Mouse (Mus musculus) megakaryocyte progenitor cell, adult 5-6 weeks (primary cell): ENCODE data around the gene 1700049E17Rik1. TPM values are rescaled to one million over a fixed set of nuclear protein-coding genes. Genes with fewer than 3 reads are reported as not detected.
"Not testable (repeated sequence)": the region's sequence is repeated elsewhere in the genome, so short reads cannot be mapped to it uniquely, and the experiment has no call there.

ENCODE experiments used
- ATAC-seq: replicated peaks from 2 replicates; pipeline ENCODE4 v1.8.0; 2016; ENCODE audit warnings: mild to moderate bottlenecking, moderate TSS enrichment, inconsistent platforms; ENCODE audit not compliant: poor library complexity
- total RNA-seq, 2 experiments: library from RNA; stranded (forward) in 1 of 2; stranded (reverse) in 1 of 2; fragments of 157-497, 149-512 nt in 1 of 2; fragments of 200-1000 nt in 1 of 2; gene quantifications; 2 replicates each; pipeline versions ENCODE4 v1.2.3 to v1.2.4; 2015 to 2017

Gene 1700049E17Rik1
- total RNA-seq (2015) (not detected in 2 replicates), total RNA-seq (2017) (not detected in 2 replicates)

DNA sequence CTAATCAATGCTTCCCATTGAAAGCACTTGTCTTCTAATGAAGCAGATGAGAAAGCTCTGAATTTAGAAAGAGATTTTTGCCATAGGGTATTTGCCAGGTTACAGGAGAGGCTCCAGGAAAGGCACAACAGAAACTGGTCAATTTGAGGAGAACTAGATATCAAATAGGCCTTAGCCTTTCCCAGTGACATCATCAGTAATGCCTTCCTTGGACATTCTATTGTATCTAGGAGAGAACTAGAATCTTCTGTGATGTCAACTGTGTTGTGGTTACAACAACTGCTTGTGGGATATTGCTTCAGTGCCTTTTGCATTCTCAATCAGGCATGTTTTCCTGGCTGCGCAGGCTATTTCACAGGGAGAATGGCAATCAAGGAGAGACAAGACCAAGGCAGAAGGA, at the start of gene 1700049E17Rik1:
Gene 1700049E17Rik1, plus strand, starts transcription at position 301 of the 400 bp plus-strand sequence.
- ATAC-seq: not testable (repeated sequence)

DNA sequence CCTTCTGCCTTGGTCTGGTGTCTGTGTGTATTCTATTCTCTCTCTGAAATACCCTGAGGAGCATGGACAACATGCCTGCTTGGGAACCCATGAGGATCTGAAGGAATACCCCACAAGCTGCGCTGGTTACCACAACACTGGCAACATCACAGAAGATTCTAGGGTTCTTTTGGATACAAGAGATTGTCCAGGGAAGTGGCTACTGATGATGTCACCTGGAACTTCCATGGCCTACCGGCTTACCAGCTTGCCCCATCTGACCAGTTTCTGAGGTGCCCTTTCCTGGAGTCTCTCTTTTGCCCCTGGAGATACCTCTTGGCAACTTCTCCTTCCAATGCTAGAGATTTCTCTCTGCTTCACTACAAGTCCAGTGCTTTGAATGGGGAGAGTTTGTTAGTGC, 17.6 kb upstream of the 1700049E17Rik1 start, which contains the start of gene Gm7980:
Gene Gm7980, minus strand, starts transcription at position 101 of the 400 bp plus-strand sequence.
- ATAC-seq: not testable (repeated sequence)

DNA sequence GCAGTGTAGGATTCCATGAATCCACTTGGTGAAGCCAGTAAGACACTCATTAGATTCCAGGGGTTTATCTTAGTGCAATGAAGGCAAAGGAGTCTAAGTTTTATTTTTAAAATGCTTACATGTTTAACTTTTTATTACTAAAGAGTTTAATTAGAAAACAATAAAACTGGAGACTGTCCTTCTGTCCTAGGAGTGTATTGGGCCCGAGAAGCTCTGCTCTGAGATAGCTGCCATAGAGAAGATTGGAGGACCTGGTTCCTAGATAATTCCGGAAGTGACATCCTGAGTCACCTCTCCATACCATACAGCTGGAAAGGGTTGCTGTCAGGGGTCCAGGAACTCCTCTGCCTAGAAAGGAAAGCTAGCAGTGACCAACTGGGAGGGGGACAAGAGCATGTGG, 18.9 kb downstream of the 1700049E17Rik1 start, which contains the start of gene 1700024B05Rik:
Gene 1700024B05Rik, plus strand, starts transcription at position 301 of the 400 bp plus-strand sequence.
- not testable (repeated sequence) for ATAC-seq

DNA sequence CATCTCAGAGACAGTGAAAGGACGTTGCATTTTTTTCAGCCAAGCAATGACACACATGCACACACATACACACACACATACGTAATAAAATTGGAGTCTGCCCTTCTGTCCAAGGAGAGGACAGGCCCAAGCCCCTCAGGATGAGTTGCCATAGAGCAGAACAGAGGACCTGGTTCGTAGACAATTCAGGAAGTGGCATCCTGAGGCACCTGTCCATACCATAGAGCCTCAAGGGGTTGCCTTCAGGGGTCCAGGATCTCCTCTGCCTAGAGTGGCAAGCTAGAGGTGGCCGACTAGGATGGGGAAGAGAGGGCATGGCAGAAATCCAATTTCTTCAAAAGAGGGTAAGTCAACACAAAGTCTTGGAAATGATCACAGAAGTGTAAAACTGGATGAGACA, 39.3 kb downstream of the 1700049E17Rik1 start:
- not testable (repeated sequence) for ATAC-seq

DNA sequence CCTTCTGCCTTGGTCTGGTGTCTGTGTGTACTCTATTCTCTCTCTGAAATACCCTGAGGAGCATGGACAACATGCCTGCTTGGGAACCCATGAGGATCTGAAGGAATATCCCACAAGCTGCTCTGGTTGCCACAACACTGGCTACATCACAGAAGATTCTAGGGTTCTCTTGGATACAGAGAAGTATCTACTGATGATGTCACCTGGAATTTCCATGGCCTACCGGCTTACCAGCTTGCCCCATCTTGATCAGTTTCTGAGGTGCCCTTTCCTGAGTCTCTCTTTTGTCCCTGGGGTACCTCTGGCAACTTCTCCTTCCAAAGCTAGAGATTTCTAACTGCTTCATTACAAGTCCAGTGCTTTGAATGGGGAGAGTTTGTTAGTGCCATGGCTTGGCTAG, 43.1 kb downstream of the 1700049E17Rik1 start, which contains the start of gene Gm6401:
Gene Gm6401, minus strand, starts transcription at position 101 of the 400 bp plus-strand sequence.
- not testable (repeated sequence) for ATAC-seq

DNA sequence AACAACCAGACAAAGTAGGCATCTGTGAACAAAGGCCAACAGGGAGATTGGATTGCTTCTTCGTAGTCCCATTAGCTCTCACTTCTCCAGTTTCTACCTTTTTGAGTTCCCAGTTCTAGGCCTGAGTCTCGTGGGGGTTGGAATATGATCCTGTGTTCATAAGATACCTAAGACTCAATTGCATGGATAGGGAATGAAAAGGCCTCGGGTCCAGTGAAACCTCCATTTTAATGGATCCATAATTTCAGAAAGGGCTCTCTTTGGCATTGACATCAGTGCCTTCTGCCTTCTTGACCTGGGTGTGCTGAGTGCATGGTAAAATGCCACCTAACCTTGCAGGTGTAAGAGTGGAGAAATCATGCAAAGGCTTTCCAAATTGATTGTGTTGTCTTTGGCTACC, 43.8 kb downstream of the 1700049E17Rik1 start:
- not testable (repeated sequence) for ATAC-seq

Other genes with a start within 250 kb of the 1700049E17Rik1 start
- gene Gm8068, start 223.1 kb upstream of the 1700049E17Rik1 start, total RNA-seq (2015): not detected in 2 replicates
- gene Gm8068, start 223.1 kb upstream of the 1700049E17Rik1 start, total RNA-seq (2017): not detected in 2 replicates
- gene Gm7929, start 174.3 kb upstream of the 1700049E17Rik1 start, total RNA-seq (2015): not detected in 2 replicates
- gene Gm7929, start 174.3 kb upstream of the 1700049E17Rik1 start, total RNA-seq (2017): not detected in 2 replicates
- not detected in 2 replicates for gene Gm47189, start 152.5 kb upstream of the 1700049E17Rik1 start, total RNA-seq (2015)
- not detected in 2 replicates for gene Gm47189, start 152.5 kb upstream of the 1700049E17Rik1 start, total RNA-seq (2017)
- not detected in 2 replicates for gene Gm7980, start 17.7 kb upstream of the 1700049E17Rik1 start, total RNA-seq (2015)
- gene Gm7980, start 17.7 kb upstream of the 1700049E17Rik1 start, total RNA-seq (2017): not detected in 2 replicates
- gene 1700024B05Rik, start 19.0 kb downstream of the 1700049E17Rik1 start, total RNA-seq (2015): not detected in 2 replicates
- not detected in 2 replicates for gene 1700024B05Rik, start 19.0 kb downstream of the 1700049E17Rik1 start, total RNA-seq (2017)
- not detected in 2 replicates for gene Gm6401, start 43.0 kb downstream of the 1700049E17Rik1 start, total RNA-seq (2015)
- not detected in 2 replicates for gene Gm6401, start 43.0 kb downstream of the 1700049E17Rik1 start, total RNA-seq (2017)
- gene Gm3543, start 58.4 kb downstream of the 1700049E17Rik1 start, total RNA-seq (2015): not detected in 2 replicates
- not detected in 2 replicates for gene Gm3543, start 58.4 kb downstream of the 1700049E17Rik1 start, total RNA-seq (2017)
- not detected in 2 replicates for gene Gm7951, start 192.4 kb downstream of the 1700049E17Rik1 start, total RNA-seq (2015)
- gene Gm7951, start 192.4 kb downstream of the 1700049E17Rik1 start, total RNA-seq (2017): not detected in 2 replicates
- gene Gm17027, start 237.7 kb downstream of the 1700049E17Rik1 start, total RNA-seq (2015): not detected in 2 replicates
- not detected in 2 replicates for gene Gm17027, start 237.7 kb downstream of the 1700049E17Rik1 start, total RNA-seq (2017)